Mouse (Mus musculus): ENCODE measurements around the gene Gm20388. TPM values are rescaled to one million over a fixed set of nuclear protein-coding genes. Genes with fewer than 3 reads are reported as not detected.

Gm20388 gene
- polyA plus RNA-seq, 1 experiment from 2014 or later, result 1.4 TPM

DNA sequence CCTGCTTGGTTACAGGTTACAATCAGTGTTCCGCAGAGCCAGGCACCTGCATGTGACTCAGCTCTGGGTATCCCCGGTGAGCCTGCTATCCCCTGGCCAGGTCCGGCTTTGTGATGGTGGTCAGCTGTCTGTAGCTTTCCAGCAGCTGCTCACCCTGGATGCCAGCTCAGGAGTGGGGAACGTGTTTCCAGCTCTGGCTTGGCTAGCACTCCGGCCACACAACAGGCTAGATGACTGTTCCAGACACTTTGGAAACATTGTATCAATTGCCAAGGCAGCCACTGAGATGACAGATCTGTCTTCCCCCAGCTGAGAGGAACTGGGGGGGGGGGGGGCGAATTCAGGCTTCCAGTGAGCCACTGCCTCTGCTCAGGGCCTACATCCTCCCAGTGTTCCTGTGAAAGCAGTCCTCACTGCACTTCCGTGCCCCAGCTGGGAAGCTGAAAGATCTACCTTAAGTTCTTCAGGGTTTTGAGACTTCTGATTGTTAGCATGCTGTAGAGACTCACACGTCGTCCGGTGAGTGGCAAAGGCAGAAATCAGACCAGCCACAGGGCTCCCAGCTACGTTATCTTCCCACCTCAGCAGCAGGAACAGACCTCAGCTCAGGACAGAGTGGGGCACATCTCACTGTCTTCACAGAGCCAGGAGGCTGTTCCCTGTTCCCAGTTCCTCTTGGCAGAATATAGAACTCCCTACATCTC lies 4408.1 kb downstream of the Gm20388 start:
- H3K27ac ChIP-seq (ENCODE audit: low read length), result no peak overlapping the region
- H3K27me3 ChIP-seq (ENCODE audit: control insufficient read depth, insufficient read depth, low read depth, low read length), result no peaks in the 10 kb centered on the region
- H3K9me3 ChIP-seq (replicated peaks; ENCODE audit: control insufficient read depth, low read length), result no peaks in the 10 kb centered on the region
- ATAC-seq (ENCODE audit: low read depth), result peak; percentile 56
- WGBS (ENCODE audit: insufficient replicate concordance), result 29% methylated on average over 11 of the region's 11 CpGs
- H3K9ac ChIP-seq (ENCODE audit: low read depth, low read length), result no peak overlapping the region
- H3K4me1 ChIP-seq (ENCODE audit: control insufficient read depth, low read depth, low read length), result peaks cover 25% of the 10 kb centered on the region
- H3K4me3 ChIP-seq (ENCODE audit: low read depth, low read length), result no peak overlapping the region
- no peak overlapping the region for H3K4me2 ChIP-seq (ENCODE audit: low read depth, low read length)
- H3K36me3 ChIP-seq (ENCODE audit: control insufficient read depth, insufficient read depth), result no peaks in the 10 kb centered on the region

DNA sequence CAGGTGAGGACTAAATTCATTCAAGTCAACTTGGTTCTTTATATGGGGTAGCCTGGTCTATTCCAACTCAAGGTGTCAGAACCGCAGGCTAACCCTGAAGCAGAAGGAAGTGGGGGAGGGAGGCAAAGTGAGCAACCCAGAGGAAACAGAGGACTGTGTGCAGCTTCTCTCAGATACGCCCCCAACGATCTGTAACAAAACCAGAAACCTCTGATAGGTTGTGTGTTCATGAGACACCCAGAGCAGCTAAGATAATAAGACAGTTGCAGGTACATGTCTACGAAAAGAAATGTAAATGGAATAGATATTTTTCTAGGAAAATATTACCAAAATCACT lies 4408.6 kb downstream of the Gm20388 start:
- 21% methylated on average over 4 of the region's 4 CpGs for WGBS (ENCODE audit: insufficient replicate concordance)
- no peaks in the 10 kb centered on the region for H3K36me3 ChIP-seq (ENCODE audit: control insufficient read depth, insufficient read depth)
- no peak overlapping the region for H3K27ac ChIP-seq (ENCODE audit: low read length)
- H3K4me2 ChIP-seq (ENCODE audit: low read depth, low read length), result no peak overlapping the region
- H3K4me1 ChIP-seq (ENCODE audit: control insufficient read depth, low read depth, low read length), result peaks cover 25% of the 10 kb centered on the region
- no peaks in the 10 kb centered on the region for H3K27me3 ChIP-seq (ENCODE audit: control insufficient read depth, insufficient read depth, low read depth, low read length)
- 0 out of 2 replicates have a peak, but pooled peaks have one; percentile 11 for ATAC-seq (ENCODE audit: low read depth)
- H3K9ac ChIP-seq (ENCODE audit: low read depth, low read length), result no peak overlapping the region
- no peak overlapping the region for H3K4me3 ChIP-seq (ENCODE audit: low read depth, low read length)
- H3K9me3 ChIP-seq (replicated peaks; ENCODE audit: control insufficient read depth, low read length), result no peaks in the 10 kb centered on the region

DNA sequence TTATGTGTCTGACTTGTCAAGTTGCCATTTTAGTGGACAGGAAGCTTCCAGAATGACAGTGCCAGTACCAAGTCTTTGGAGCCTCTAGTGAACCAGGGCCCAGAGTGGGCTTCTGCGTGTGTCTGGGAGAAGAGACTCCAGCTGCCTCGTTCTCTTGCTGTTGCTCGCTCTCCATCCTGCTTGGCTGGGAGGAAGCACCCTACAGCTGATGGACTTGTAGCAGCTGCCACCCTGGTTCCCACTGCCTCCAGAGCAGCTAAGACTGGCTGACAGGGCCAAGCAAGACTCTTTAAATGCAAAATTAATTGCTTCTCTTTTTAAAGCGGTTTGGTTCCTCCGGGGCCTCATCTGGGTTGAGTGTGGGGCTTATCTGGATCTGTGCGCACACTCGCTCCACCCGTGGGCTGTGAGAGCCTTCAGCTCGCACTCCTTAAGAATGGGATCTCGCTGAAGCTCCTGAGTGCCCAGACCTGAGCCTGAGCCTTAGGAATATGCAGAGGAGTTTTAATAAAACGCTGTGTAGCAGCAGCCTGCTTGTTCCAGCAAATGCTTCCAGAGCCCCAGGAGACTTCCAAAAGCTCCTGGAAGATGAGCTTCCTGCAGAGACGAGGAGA lies 4410.7 kb downstream of the Gm20388 start:
- no peak for ATAC-seq (ENCODE audit: low read depth)
- Histone ChIP-seq H3K27ac (ENCODE audit: low read length) (no peak overlapping the region), H3K36me3 (ENCODE audit: control insufficient read depth, insufficient read depth) (no peaks in the 10 kb centered on the region), H3K9ac (ENCODE audit: low read depth, low read length) (no peak overlapping the region), H3K4me3 (ENCODE audit: low read depth, low read length) (no peak overlapping the region), H3K4me1 (ENCODE audit: control insufficient read depth, low read depth, low read length) (peaks cover 25% of the 10 kb centered on the region), H3K27me3 (ENCODE audit: control insufficient read depth, insufficient read depth, low read depth, low read length) (no peaks in the 10 kb centered on the region), H3K4me2 (ENCODE audit: low read depth, low read length) (no peak overlapping the region), H3K9me3 (replicated peaks; ENCODE audit: control insufficient read depth, low read length) (no peaks in the 10 kb centered on the region)
- WGBS (ENCODE audit: insufficient replicate concordance), result 26% methylated on average over 12 of the region's 12 CpGs

DNA sequence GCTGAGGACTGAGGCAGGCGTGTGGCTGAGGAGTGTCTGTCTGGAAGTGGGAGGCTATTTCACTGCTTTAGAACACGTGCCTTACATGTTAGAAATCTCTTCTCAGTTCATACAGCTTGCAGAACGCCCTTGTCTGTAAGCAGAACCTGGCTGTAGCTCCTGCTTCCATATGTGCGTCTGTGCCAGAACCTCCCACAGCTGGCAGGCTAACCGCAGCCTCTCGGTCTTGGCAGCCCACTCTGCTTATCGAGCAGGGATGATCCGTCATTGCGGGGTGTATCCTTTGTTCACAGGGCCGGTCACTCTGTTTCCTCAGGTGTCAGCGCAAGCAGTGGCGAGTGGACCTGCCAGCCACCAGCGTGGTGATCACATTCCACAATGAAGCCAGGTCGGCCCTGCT lies 4412.7 kb downstream of the Gm20388 start:
- H3K27ac ChIP-seq (ENCODE audit: low read length), result no peak overlapping the region
- no peaks in the 10 kb centered on the region for H3K9me3 ChIP-seq (replicated peaks; ENCODE audit: control insufficient read depth, low read length)
- H3K4me1 ChIP-seq (ENCODE audit: control insufficient read depth, low read depth, low read length), result peaks cover 10% of the 10 kb centered on the region
- H3K4me2 ChIP-seq (ENCODE audit: low read depth, low read length), result no peak overlapping the region
- H3K4me3 ChIP-seq (ENCODE audit: low read depth, low read length), result no peak overlapping the region
- 84% methylated on average over 14 of the region's 14 CpGs for WGBS (ENCODE audit: insufficient replicate concordance)
- no peak overlapping the region for H3K9ac ChIP-seq (ENCODE audit: low read depth, low read length)
- H3K27me3 ChIP-seq (ENCODE audit: control insufficient read depth, insufficient read depth, low read depth, low read length), result no peaks in the 10 kb centered on the region
- no peak for ATAC-seq (ENCODE audit: low read depth)
- no peaks in the 10 kb centered on the region; the same call in 1 of the 2 replicates for H3K36me3 ChIP-seq (ENCODE audit: control insufficient read depth, insufficient read depth)

DNA sequence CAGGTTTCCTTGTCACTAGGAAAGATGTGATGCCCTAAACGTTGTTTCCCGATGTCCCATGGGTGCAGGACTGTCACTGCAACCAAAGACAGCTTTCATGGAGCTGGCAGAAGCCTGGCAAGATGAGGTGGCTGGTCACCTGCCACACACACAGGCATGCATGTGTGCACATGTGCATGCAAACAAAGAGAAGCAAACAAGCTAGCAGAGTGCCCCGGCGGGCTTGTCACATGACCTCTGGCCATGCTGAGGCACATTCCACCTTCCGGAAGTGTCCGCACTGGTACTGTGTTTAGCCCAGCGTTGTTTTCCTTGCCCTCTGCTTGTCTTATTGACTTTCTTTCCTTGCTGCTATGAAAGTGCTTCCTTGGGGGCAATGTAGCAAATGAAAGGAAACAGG lies 4417.6 kb downstream of the Gm20388 start:
- ATAC-seq (ENCODE audit: low read depth), result no peak
- no peak overlapping the region for H3K27ac ChIP-seq (ENCODE audit: low read length)
- no peaks in the 10 kb centered on the region for H3K27me3 ChIP-seq (ENCODE audit: control insufficient read depth, insufficient read depth, low read depth, low read length)
- H3K4me2 ChIP-seq (ENCODE audit: low read depth, low read length), result no peak overlapping the region
- no peaks in the 10 kb centered on the region for H3K9me3 ChIP-seq (replicated peaks; ENCODE audit: control insufficient read depth, low read length)
- H3K36me3 ChIP-seq (ENCODE audit: control insufficient read depth, insufficient read depth), result no peaks in the 10 kb centered on the region; the same call in 1 of the 2 replicates
- WGBS (ENCODE audit: insufficient replicate concordance), result 74% methylated on average over 7 of the region's 7 CpGs
- H3K4me3 ChIP-seq (ENCODE audit: low read depth, low read length), result no peak overlapping the region
- no peak overlapping the region for H3K9ac ChIP-seq (ENCODE audit: low read depth, low read length)
- no peaks in the 10 kb centered on the region for H3K4me1 ChIP-seq (ENCODE audit: control insufficient read depth, low read depth, low read length)

DNA sequence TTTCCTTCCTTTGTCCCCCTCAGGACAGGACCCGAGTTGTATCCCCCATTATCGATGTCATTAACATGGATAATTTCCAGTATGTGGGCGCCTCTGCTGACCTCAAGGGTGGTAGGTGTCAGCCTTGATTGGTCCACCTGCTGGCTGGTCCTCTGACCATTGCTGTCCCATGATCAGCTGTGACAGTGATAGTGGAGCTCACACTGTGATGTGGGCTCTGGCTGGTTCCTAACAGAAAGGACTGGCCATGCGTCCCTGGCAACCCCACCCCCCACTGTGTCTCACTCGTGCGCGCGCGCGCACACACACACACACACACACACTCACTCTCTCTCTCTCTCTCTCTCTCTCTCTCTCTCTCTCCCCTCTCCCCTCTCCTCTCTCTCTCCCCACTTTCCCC lies 4419.0 kb downstream of the Gm20388 start:
- no peaks in the 10 kb centered on the region for H3K4me1 ChIP-seq (ENCODE audit: control insufficient read depth, low read depth, low read length)
- H3K36me3 ChIP-seq (ENCODE audit: control insufficient read depth, insufficient read depth), result no peaks in the 10 kb centered on the region; the same call in 1 of the 2 replicates
- H3K4me2 ChIP-seq (ENCODE audit: low read depth, low read length), result no peak overlapping the region
- no peaks in the 10 kb centered on the region for H3K9me3 ChIP-seq (replicated peaks; ENCODE audit: control insufficient read depth, low read length)
- ATAC-seq (ENCODE audit: low read depth), result no peak
- 72% methylated on average over 10 of the region's 10 CpGs for WGBS (ENCODE audit: insufficient replicate concordance)
- no peak overlapping the region for H3K27ac ChIP-seq (ENCODE audit: low read length)
- no peak overlapping the region for H3K9ac ChIP-seq (ENCODE audit: low read depth, low read length)
- H3K4me3 ChIP-seq (ENCODE audit: low read depth, low read length), result no peak overlapping the region
- H3K27me3 ChIP-seq (ENCODE audit: control insufficient read depth, insufficient read depth, low read depth, low read length), result no peaks in the 10 kb centered on the region

DNA sequence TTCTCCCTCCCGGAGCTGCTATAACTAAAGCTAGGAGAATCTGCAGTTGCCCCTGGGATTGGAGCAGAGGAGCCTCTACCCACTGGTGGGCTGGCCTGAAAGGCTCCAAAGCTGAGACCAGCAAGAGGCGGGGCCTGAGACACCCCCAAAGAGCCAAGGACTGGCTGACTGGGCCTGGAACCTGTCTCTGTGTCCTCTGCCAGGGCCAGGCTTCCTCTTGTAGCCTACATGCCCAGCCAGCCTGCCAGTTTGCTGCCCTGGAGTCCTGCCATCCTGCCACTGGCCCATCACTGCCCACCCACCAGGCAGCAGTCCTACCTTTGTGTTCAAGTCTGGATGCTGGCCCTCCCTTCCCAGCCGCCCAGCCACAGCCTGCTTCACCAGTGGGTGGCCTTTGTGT lies 4419.8 kb downstream of the Gm20388 start:
- Histone ChIP-seq H3K4me3 (ENCODE audit: low read depth, low read length) (no peak overlapping the region), H3K4me2 (ENCODE audit: low read depth, low read length) (no peak overlapping the region), H3K36me3 (ENCODE audit: control insufficient read depth, insufficient read depth) (no peaks in the 10 kb centered on the region; the same call in 1 of the 2 replicates), H3K27me3 (ENCODE audit: control insufficient read depth, insufficient read depth, low read depth, low read length) (no peaks in the 10 kb centered on the region), H3K4me1 (ENCODE audit: control insufficient read depth, low read depth, low read length) (no peaks in the 10 kb centered on the region), H3K9me3 (replicated peaks; ENCODE audit: control insufficient read depth, low read length) (no peaks in the 10 kb centered on the region), H3K9ac (ENCODE audit: low read depth, low read length) (no peak overlapping the region), H3K27ac (ENCODE audit: low read length) (no peak overlapping the region)
- 58% methylated on average over 2 of the region's 3 CpGs for WGBS (ENCODE audit: insufficient replicate concordance)
- ATAC-seq (ENCODE audit: low read depth), result no peak

DNA sequence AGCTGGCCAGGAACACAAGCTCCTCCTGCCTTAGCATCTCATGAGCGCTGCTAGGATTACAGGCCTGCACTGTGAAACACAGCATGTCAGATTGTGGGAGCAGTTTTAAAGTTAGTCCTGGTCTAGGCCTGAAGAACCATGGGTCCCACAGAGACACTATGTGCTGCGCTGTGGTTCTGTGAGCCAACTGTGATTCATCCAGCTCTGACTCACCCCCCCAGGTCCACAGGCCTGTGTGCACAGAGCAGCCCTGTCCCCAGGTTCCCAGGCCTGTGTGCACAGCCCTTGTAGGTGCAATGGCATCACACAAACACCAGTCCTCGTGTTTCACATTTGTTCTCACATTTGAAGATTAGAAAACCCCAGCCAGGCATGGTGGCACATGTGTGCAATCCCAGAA lies 4420.5 kb downstream of the Gm20388 start:
- Histone ChIP-seq H3K4me2 (ENCODE audit: low read depth, low read length) (no peak overlapping the region), H3K9me3 (replicated peaks; ENCODE audit: control insufficient read depth, low read length) (no peaks in the 10 kb centered on the region), H3K4me1 (ENCODE audit: control insufficient read depth, low read depth, low read length) (no peaks in the 10 kb centered on the region), H3K9ac (ENCODE audit: low read depth, low read length) (no peak overlapping the region), H3K4me3 (ENCODE audit: low read depth, low read length) (no peak overlapping the region), H3K27ac (ENCODE audit: low read length) (no peak overlapping the region), H3K27me3 (ENCODE audit: control insufficient read depth, insufficient read depth, low read depth, low read length) (no peaks in the 10 kb centered on the region), H3K36me3 (ENCODE audit: control insufficient read depth, insufficient read depth) (no peaks in the 10 kb centered on the region; the same call in 1 of the 2 replicates)
- WGBS (ENCODE audit: insufficient replicate concordance), result 71% methylated on average over 3 of the region's 3 CpGs
- ATAC-seq (ENCODE audit: low read depth), result no peak

DNA sequence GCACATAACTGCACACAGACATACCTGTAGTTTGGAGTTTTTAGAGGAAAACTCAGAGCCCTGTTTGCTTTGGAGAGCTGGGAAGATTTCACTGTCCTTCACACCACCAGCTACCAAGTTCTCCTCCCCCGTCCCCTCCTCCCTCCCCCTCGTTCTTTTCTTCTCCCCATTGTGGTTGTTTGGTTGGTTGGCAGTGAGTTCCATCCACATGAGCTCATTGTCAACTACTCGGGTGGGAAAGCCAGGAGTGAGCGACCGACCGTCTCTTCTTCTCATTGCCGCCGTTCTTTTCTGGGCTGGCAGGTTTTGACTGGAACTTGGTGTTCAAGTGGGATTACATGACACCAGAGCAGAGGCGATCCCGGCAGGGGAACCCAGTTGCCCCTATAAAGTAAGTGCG lies 4421.1 kb downstream of the Gm20388 start:
- WGBS (ENCODE audit: insufficient replicate concordance), result 77% methylated on average over 11 of the region's 11 CpGs
- Histone ChIP-seq H3K9ac (ENCODE audit: low read depth, low read length) (no peak overlapping the region), H3K9me3 (replicated peaks; ENCODE audit: control insufficient read depth, low read length) (no peaks in the 10 kb centered on the region), H3K27me3 (ENCODE audit: control insufficient read depth, insufficient read depth, low read depth, low read length) (no peaks in the 10 kb centered on the region), H3K27ac (ENCODE audit: low read length) (no peak overlapping the region), H3K4me1 (ENCODE audit: control insufficient read depth, low read depth, low read length) (no peaks in the 10 kb centered on the region), H3K4me3 (ENCODE audit: low read depth, low read length) (no peak overlapping the region), H3K4me2 (ENCODE audit: low read depth, low read length) (no peak overlapping the region), H3K36me3 (ENCODE audit: control insufficient read depth, insufficient read depth) (no peaks in the 10 kb centered on the region; the same call in 1 of the 2 replicates)
- ATAC-seq (ENCODE audit: low read depth), result no peak

Data from liver, embryonic 16.5 days (tissue).